Mouse (Mus musculus) gastrocnemius, postnatal 4 days (tissue): ENCODE data around the gene Cdk4. TPM values are rescaled to one million over a fixed set of nuclear protein-coding genes. Genes with fewer than 3 reads are reported as not detected.

Source experiments
- DNase-seq, 2 experiments: peaks; one replicate each; pipeline ENCODE4 v3.0.0; 2021 to 2022; ENCODE audit warnings: low spot score in 2 of 2, mixed read lengths in 2 of 2
- long read RNA-seq, 2 experiments: library from polyadenylated mRNA; stranded (forward); transcript quantifications; one replicate each; pipeline ENCODE4 v2.0.0; 2021
- total RNA-seq, 2 experiments: library from RNA; stranded (reverse); gene quantifications; 2 replicates each; pipeline ENCODE4 v1.2.3; 2021

Gene Cdk4
- 100 to 1,000 TPM; 225 to 253 TPM for total RNA-seq
- long read RNA-seq, experiment 1, transcript Cdk4-201 (8 exons, 2,053 nt) = major isoform, 200 of 238 reads
- long read RNA-seq, experiment 1, partial matches to known transcripts = 16 of 238 reads
- long read RNA-seq, experiment 1, other reads (novel, unspliced or antisense) = 19 of 238 reads
- long read RNA-seq, experiment 2, transcript Cdk4-201 (8 exons, 2,053 nt) = major isoform, 147 of 184 reads
- long read RNA-seq, experiment 2, partial matches to known transcripts = 14 of 184 reads
- long read RNA-seq, experiment 2, other reads (novel, unspliced or antisense) = 21 of 184 reads

DNA sequence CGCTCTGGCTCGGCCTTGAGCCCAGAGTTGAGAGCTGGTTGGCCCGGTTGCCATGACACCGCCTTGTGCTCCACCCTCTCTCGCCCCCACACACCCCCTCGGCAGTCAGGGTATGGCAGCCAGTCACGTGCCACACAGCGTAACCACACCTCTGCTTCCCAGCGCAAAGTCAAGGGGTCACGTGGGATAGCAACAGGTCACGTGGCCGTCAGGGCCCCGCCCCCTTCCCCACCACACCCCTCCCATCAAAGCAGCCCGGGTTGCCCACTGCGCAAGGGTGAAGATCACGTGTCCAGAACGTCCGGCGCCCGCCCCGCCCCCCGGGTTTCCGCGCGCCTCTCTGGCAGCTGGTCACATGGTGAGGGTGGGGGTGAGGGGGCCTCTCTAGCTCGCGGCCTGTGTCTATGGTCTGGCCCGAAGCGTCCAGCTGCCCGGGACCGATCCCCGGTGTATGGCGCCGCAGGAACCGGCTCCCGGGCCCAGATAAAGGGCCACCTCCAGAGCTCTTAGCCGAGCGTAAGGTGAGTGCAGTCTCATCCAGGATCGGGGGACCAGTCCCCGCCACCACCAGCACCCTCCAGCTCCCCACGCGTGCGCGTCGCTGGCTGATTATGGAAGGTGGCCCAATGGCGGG, at the start of gene Cdk4:
Gene Cdk4 (plus strand): TSS at position 296 of the 634 bp plus-strand sequence.
- peak; percentile 99 for DNase-seq

DNA sequence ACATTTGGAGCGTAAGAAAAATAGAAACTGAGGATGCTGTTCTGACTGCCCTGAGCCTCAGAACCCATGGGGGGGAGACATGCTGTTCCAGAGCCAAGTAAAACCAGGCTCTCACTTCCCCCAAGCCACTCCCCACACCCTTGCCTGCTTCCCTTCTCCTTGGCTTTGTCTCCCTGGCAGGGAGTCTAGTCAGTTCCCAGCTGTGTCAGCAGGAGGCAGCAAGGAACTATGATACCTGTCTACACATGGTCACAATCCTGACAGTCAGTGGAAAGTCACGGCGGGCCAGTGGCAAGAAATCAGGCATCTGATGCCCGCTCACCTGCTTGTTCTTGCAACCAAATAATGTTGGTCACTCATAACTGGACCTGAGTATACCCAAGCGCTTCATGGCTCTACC, 46.8 kb upstream of the Cdk4 start:
- DNase-seq = no peak

DNA sequence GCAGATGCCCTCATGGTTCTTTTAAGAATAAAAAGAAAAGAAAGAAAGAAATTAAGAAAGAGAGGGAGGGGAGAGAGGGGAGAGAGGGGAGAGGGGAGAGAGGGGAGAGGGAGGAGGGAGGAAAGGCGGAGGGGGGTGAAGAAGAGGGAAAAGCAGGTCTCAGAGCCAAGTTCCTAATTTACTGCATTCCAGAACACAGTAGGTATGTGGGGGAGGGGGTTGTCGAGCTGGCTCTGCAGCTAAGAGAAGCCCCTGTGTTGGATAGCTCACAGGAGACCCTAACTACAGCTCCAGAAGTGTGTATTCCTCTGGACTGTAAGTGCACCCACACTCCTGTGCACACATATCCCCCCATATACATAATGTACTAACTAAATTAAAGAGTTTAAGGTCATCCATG, 46.3 kb upstream of the Cdk4 start:
- DNase-seq = no peak

DNA sequence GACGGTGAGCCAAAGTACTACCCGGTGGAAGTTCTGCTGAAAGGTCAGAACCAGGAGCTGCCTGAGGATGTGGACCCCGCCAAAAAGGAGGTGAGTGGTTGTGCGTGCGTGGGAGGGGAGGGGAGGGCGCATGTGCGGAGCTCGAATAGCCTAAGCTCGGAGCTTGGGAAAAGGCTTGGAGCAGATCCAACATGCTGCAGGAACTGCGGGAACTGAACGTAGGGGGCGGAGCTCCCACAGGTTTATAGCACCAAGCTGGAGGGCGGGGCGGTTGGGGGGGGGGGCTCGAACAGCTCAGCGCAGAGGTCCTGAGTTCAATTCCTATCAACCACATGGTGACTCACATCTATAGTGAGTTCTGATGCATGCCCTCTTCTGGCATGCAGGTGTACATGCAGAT, 44.9 kb upstream of the Cdk4 start:
- DNase-seq = no peak

DNA sequence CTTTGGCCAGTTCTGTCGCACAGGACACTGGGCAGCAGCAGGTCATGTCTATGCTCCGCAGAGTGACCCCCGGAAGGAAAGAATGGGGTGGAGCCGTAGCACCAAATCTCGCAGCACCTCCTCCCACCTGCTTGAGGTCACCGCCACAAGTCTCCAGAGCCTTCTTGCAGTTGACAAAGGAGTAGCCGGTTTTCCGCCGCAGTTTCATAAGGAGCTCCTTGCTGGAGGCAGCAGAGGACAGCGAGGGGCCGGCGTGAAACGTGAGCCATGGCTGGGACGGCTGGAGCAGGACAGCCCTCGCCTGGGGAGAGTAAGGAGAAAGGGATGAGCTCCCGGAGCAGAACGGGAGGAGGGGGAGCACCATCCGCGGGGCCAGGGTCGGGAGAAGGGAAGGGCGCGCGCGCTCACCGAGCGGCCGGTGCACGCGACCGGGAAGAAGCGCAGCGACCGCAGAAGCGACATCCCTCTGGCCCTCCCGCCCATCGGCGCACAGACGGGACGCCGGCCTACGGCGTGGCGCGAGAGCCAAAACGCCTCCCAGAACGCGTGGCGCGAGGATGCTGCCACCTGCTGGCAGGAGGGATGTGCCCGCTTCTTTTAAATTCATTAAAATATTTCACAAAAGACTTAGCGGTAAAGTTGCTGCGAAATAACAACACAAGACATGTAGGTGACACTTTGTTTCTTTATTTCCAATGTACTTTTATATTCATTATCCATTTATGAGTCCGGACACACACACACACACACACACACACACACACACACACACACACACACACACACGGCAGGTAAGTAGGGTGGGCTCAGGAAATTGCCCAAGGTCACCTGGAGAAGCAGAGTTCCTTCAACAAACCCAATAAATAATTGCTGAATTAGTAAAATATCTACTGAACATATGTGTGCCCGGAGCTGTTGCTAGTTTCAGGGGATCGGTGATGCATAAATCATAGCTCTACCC, 32.7 kb upstream of the Cdk4 start, which contains the start of gene Tsfm:
Gene Tsfm (minus strand): TSS at position 505 of the 961 bp plus-strand sequence.
- peak; percentile 93 to 94 for DNase-seq

DNA sequence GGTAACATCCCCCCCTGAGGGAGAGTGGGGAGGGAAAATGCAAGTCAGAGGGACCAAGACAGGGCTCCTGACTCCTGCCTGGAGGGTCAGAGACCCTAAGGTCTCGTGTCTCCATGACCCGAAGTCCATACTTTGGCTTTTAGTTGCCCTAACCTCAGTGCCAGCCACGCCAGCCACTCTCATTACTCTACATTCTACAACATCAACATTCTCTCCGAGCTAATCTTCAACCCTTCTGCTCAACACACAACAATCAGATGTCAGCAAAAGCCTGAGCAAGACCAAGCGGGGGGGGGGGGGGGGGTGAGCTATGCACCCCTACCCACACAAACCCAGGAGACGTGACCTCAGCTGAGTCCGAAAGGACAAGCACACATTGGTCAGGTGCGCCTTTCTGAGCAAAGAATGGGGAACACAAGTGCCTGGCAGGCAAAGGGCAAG, 30.0 kb upstream of the Cdk4 start:
- DNase-seq = no peak

DNA sequence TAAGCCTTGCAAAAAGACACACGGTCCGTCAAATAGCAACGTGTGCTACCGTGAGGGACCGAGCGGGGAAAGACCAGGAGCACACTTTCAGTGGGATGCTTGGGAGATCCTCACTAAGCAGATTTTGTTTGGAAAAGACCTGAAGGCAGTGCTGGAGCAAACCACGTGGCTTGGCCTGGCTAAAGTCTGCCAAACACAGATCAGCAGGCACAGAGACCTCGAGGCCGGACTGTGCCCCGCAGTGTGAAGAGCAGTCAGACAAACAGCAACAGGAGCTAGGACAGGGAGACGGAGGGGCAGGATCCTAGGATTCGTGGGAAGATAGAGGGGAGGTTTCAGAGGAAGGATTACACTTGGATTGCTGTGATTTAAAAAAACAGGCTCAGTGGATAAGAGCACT, 27.1 kb upstream of the Cdk4 start:
- DNase-seq = no peak

DNA sequence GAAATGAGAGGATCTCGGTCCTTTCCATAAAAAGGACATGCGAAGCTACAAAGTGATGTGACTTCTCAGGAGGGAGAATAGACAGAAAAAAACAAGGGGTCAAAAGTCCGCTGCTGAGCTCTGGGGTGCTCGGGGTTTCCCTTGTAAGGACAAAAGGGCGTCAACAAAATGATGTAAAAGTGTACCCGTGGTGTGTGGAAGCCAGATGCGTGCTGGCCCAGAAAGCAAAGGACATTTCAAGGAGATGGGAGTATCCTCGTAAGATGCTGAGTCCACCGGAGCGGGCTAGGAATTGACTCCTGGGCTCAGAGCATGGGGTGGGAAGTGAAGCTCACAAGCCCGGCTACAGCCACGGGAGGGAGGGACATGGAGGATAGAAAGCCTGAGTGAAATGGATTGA, 25.7 kb upstream of the Cdk4 start:
- DNase-seq = no peak

DNA sequence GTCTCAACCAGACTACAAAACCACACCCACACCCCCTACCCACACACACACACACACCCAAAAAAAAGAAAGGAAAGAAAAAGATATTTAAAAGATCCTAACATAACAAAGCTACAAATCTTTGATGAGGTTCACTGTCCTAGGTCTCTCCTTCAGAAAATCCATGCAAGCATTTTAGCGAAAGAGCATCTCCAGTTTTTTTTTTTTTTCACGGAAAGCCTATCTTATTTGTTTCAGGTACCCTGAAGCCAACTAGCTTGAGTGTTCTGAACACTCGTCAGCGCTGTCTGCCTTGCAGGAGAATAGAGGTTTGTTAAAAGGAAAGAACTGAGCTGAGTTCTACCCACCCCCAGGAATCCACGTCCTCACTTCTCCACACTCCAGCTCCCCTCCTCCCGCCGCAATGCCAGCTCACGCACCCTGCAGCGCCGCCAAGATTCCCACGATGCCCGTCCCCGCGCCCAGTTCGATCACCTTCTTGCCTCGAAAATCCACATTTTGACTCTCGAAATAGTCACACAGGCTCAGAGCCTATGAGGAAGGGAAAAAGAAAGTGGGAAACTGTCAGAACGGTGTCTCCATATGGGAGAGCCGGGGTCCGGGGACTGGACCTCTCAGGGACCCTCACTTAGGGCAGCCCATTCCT, 22.6 kb upstream of the Cdk4 start:
- peak in 1 of 2 experiments; percentile 43 for DNase-seq

DNA sequence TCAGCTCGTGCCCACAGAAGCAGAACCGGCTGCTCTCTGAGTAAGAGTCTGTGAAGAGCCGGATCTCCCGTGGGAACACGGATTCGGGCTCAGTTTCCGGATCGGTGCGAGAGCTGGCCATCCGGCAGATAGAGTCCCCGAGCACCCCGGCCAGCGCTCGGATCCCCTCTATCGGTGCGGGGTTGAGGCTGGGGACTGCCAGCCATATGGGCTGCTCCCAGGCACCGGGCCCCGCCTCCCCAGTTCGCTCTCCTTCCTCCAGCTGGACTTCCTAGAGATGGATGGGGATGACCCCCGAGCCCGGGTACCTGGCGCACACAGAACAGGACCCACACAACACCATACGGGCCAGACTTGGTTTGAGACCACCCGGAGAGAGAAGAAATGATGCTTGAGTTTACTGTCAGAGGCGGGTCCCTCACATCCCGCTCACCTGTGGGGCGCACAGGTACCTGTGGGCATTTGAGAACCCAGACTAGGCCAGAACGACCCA, 22.0 kb upstream of the Cdk4 start, which contains the start of the genes Mettl1 and Eef1akmt3:
Gene Mettl1 (plus strand): TSS at position 141 of the 493 bp plus-strand sequence.
Gene Eef1akmt3 (minus strand): TSS at position 240 of the 493 bp plus-strand sequence.
- peak; percentile 50 to 52 for DNase-seq

DNA sequence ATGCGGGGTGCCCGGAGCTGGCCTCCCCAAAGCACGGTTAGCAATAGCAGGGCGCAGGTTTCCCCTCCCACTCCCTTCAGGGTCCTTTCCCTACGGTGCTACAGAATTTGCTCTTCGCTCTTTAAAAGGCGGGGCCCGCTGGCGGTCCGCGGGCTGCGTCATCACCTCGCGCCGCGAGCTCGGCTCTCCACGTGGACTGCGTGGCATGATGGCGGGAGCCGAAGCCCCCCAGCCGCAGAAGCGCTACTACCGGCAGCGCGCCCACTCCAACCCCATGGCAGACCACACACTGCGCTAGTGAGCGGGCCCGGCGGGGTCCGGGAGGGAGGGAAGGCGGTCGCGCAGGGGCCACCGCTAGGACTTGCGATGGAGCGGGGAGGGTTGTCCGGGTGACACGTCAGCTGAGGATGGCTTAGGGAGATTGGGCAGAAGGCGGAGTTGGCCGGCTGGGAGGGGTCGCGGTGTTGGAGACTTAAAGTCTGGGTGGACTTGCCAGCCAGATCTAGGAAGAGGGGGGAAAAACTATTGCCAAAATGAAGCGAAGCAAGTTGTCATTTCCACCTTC, 21.5 kb upstream of the Cdk4 start:
- peak; percentile 81 to 93 for DNase-seq

DNA sequence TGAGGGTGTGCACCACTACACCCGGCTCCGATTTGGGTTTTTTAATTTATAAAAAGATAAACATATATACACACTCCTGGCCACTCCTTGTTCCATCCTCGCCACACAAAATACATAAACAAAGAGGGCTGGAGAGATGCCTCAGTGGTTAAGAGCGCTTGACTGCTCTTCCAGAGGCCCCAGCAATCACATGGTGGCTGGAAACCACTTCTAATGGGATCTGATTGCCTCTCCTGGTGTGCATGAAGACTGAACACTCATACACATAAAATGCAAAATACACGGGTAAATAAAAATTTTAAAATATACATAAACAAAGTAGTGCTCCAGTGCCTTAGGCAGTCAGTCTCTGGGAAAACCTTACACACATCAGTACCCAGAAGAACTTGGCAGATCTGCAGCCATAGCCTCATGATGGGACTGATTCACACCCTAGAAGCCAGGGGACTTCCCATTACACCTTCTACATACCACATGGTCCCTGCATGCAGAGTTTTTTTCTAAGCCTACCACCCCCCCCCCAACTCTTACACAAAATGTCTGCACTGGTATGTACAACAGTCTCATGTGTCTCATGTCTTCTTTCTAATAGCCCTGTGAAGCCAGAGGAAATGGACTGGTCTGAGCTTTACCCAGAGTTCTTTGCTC, 20.7 kb upstream of the Cdk4 start:
- DNase-seq = no peak

DNA sequence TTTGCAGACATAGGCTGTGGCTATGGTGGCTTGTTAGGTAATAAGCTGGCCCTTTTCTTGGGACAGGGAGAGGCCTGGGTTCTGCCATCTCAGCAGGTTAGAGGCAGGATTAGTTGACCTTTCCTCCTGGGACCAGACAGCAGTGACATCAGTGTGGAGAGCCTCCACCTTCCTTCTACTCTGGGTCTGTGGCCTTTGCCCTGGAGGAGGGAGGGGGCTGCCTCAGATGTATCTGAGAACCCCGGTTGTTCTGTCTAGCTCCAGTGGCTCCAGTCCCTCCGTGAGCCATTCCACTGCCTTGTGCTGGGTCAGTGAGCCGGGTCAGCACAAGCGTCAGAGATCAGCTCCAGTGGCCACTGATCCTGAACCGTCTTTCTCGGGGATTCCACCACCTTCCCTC, 20.1 kb upstream of the Cdk4 start:
- no peak for DNase-seq

DNA sequence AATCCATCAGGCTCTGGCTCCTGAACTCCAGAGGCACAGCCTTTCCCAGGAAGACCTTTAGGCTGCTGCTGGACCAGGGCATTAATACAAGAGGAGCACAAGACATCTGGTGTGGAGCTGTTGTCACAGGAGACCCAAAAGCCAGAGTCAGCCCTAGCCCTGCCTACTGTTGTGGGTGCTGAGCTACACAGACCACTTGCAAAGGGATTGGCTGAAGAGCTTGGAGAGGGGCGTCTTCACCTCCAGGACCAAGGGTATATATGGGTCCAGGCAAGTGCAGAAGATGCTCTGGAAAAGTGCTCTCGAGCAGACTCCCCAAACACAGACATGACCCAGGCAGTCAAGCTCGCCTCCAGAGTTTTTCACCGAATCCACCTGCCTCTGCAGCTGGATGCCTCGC, 15.4 kb upstream of the Cdk4 start, which contains the start of gene Cyp27b1:
Gene Cyp27b1 (plus strand): TSS at position 297 of the 400 bp plus-strand sequence.
- no peak for DNase-seq

DNA sequence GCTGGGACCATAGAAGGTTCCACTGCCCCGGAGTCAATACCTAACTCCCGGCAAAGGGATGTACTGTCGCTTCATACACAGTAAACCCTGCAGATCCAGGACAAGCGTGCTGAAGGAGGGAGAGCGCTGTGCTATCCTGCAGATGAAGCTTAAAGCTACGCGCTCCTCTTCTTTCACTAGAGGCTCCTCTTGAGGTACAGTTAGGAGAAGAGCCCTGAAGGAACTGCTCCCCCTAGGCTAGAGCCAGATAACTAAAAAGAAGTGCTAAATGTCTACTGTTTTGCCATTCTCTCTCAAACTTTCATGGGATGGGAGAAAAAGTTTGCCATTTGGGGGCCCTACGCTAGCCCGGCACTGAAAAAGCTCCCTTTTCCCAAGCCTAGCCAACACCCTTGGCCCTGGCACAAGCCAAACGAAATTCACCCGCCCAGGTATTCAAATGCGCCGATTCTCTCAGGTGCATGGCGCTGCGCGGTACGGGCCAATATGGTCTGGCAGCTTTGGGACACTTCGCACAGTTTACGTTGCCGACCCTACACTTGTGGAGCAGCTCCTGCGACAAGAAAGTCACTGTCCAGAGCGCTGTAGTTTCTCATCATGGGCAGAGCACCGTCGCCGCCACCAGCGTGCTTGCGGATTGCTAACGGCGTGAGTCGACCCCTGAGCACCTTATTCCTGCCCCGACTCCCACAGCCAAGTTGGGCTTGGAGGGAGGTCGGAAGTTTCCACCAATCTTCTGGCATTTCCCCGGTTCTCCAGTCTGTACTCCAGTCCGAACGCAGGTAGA, 14.5 kb upstream of the Cdk4 start:
- no peak for DNase-seq

DNA sequence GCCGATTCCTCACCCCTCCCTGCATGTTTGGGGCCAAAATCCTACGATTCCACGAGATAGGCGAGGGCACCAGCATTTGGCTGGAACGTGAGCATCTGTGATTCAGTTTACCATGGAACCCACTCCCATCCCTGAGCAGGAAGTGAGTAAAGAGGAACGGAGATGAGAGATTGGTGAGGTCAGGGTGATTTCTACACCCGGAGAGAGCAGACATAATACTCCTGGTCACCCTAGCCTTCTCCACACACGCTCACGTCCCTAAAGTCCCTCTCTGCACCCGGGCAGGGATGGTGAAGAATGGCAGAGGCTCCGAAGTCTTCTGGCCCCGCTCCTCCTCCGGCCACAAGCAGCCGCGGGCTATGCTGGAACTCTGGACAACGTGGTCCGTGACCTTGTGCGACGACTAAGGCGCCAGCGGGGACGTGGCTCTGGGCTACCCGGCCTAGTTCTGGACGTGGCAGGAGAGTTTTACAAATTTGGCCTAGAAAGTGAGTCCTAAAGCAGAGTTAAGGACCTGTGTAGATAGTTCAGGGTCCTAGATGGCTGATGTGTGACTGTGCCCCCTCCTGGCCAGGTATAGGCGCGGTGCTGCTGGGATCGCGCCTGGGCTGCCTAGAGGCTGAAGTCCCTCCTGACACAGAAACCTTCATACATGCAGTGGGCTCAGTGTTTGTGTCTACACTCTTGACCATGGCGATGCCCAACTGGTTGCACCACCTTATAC, 13.8 kb upstream of the Cdk4 start:
- no peak for DNase-seq

DNA sequence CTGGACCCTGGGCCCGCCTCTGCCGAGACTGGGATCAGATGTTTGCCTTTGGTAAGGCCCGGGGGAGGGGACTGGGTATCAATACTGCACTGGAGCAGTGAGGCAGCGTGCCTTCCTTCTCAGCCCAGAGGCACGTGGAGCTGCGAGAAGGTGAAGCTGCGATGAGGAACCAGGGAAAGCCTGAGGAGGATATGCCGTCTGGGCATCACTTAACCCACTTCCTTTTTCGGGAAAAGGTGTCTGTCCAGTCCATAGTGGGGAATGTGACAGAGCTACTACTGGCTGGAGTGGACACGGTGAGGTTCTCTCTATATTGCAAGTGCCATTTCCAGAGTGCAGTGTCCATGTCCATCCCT, 13.2 kb upstream of the Cdk4 start:
- DNase-seq = no peak

DNA sequence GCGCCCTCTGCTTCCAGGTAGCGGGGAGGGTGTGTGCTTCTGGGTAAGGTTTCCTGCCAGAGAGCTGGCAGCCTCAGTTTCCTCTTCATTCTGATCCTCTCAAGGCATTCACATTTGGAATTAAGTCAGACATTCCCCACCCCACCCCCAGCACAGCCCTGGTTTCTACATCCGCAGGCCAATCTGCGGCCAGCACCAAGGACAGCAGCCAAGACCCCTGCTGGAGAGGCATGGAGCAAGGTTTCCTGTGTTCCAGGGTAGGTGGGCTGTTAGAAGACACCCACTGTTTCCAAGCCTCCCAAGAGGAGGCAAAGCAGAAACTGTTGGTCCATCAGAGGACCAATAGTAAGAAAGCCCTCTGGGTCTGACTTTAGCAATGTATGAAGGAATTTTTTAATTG, 8.7 kb upstream of the Cdk4 start:
- no peak for DNase-seq
